Mouse (Mus musculus) brown adipose tissue, adult 24 weeks (tissue): Measurements from ENCODE around the gene Odc1. TPM values are rescaled to one million over a fixed set of nuclear protein-coding genes. Genes with fewer than 3 reads are reported as not detected.

Experiments
- H3K27ac ChIP-seq: fragments of 200-500 bp; replicated peaks from 2 replicates; pipeline ENCODE4 v1.5.1; 2012; ENCODE audit warnings: low read depth, mild to moderate bottlenecking, low read length
- H3K4me1 ChIP-seq: fragments of 200-500 bp; 2 replicates; pipeline ENCODE4 v1.6.1; 2012; ENCODE audit warnings: low read length, mixed read lengths; ENCODE audit not compliant: control insufficient read depth, insufficient read depth, insufficient read length
- H3K4me3 ChIP-seq: fragments of 200-500 bp; 2 replicates; pipeline ENCODE4 v1.5.1; 2012; ENCODE audit warnings: low read depth, mild to moderate bottlenecking, low read length, moderate library complexity; ENCODE audit not compliant: insufficient read depth
- polyA plus RNA-seq: library from polyadenylated mRNA; stranded (reverse); fragments of >200 nt; gene quantifications from 2 replicates; pipeline ENCODE4 v1.2.4, GENCODE M21; 2012; ENCODE audit not compliant: missing spikeins, insufficient read depth, insufficient read length

Gene Odc1
- polyA plus RNA-seq, 1 experiment: 69.4 TPM

DNA sequence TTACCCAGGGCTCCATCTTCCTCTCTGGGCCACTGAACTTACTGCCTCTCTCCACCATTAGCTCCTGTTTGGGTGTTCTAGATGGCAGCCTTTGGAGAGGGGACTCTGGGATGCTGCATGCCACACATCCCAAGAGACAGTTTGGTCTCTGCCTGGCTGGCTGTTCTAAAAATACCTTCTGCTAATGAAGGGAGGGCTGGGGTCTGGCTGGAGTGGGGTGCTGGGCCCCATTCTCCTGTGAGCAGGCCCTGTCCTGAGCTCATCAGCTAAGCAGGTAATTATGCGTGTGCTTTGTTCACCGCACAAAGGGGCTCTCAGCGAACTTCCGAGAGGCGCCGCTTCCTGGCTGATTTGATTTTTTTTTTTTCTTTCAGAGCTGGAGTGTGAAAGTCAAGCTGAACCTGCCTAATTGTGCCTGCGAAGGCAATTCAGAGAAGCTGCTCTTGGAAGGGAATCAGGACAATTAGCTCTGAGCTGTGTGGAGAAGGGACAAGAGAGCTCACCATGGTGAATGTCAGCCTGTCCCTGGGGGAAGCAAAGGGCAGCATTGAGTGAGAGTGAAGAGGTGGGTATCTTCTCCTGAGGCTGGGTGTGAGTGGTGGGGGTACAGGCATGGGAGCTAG, 12.9 kb downstream of the Odc1 start:
- H3K4me1 ChIP-seq: no peaks in the 10 kb centered on the region
- no peak overlapping the region for H3K4me3 ChIP-seq
- H3K27ac ChIP-seq: no peak overlapping the region

DNA sequence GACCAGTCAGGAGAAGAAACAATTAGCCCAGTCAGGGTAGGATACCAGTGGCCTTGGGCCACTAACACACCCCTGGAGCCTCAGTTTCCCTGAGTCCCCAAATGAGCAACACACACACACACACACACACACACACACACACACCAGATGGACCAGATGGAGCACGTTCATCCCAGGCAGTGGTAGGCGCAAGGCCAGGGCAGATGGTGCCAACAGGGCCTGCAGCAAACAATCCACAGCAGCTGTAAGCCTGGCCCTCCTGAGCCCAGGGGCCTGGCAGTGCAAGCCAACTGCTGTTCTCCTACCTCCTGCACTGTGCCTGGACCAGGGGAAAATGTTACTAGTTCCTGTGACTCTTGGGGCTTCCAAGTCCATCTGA, 13.4 kb downstream of the Odc1 start:
- no peak overlapping the region for H3K4me3 ChIP-seq
- no peak overlapping the region for H3K27ac ChIP-seq
- H3K4me1 ChIP-seq: no peaks in the 10 kb centered on the region

DNA sequence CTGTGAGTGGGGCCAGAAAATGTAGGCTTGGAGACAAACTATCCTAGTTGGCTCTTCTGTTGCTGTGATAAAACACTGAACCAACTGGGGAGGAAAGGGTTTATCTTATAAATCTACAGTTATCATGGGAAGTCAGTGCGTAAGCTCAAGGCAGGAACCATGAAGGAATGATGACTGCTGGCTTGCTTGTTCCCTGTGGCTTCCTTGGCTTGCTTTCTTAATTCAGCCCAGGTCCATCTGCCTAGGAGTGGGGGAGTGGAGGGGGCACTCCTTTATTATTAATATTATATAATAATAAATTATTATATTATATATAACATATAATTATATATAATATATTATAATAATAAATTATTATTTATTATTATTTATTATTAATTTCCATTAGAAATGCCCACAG, 17.8 kb downstream of the Odc1 start:
- Histone ChIP-seq H3K4me3 (no peak overlapping the region), H3K4me1 (no peaks in the 10 kb centered on the region), H3K27ac (no peak overlapping the region)

DNA sequence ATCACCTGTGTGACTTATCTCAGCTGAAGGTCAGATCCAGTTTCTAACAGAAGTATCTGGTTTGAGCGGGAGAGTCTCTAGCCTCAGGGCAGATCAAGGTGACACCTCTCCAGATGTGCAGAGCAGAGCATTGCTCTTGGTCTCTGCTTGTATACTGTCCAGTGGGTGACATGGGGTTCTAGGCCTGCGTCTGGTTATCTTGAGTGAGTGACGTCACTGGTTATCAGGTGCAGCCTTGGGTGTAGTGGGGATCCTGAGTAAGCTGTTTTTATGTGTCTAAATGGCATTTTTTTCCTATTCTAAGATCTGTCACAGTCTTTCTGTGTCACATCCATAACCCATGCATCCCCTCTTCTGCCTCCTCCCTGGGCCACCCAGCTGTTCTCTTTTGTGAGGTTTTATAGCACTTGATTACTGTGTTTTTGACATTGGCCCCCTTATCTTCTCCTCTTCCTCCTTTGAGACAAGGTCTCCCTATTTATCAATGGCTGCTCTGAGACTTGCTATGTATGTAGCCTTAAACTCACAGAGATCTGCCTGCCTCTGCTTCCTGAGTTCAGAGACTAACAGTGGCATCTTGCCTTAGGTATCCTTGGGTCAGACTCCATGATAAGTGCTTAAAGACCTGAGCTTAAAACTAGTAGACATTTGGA, 20.9 kb downstream of the Odc1 start:
- Histone ChIP-seq H3K4me3 (no peak overlapping the region), H3K4me1 (no peaks in the 10 kb centered on the region), H3K27ac (no peak overlapping the region)

DNA sequence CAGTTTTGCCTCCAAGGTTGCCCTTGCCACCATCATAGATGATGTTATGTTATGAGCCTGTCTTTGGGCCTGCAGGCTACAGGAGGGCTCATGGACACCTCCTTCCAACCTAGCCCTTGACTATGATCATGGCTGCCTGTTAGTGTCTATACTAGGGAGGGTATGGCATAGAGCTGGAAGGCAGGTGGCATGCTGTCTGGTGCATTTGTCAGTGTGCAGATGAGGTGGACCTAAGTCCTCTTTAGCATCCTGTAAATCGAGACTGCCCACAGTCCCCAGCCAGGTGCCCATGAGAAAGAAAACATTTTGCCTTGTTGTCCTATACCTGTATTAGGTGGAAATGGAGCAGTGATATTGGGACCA, 21.4 kb downstream of the Odc1 start:
- Histone ChIP-seq H3K4me1 (no peaks in the 10 kb centered on the region), H3K4me3 (no peak overlapping the region), H3K27ac (no peak overlapping the region)

DNA sequence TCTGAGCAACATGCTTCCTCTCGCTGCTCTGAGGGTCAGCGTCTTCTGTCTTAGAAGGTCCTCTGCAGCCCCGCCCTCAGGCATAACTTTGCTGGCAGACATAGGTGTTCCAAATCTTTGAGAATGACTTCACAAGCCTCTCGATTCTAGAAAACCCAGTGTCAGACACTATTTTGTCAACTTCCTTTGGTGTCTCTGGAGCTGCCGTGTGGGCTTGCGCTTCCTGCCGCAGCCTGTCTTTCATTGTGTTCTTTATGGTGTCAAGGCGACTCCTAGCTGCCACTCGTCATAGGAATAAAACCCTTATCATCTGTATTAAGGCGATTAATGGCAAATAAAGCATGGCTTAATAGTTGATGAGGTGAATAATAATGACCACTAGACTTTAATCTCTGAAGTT, 24.0 kb downstream of the Odc1 start:
- Histone ChIP-seq H3K4me1 (no peaks in the 10 kb centered on the region), H3K4me3 (no peak overlapping the region), H3K27ac (no peak overlapping the region)

DNA sequence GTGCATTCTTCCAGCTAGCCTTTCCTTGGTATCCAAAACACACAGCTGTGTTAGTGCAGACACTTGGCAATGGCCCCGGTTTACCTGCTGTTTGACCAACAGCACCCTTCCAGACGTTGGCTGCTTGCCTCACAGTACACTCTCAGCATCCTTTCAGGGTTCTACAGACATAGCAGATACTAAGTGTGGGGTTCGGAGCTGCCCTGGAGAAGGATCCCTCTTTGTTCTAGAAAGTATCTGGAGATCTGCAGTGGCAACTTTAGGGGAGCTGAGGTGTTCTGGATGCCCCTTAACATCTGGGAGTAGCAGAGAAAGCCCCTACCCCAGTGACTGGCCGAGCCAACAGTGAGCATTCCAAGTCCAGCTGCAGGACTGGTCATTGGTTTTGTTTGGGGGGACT, 30.0 kb downstream of the Odc1 start:
- no peak overlapping the region for H3K4me3 ChIP-seq
- H3K27ac ChIP-seq: no peak overlapping the region
- H3K4me1 ChIP-seq: peaks cover 4% of the 10 kb centered on the region; the same call in 1 of the 2 replicates

DNA sequence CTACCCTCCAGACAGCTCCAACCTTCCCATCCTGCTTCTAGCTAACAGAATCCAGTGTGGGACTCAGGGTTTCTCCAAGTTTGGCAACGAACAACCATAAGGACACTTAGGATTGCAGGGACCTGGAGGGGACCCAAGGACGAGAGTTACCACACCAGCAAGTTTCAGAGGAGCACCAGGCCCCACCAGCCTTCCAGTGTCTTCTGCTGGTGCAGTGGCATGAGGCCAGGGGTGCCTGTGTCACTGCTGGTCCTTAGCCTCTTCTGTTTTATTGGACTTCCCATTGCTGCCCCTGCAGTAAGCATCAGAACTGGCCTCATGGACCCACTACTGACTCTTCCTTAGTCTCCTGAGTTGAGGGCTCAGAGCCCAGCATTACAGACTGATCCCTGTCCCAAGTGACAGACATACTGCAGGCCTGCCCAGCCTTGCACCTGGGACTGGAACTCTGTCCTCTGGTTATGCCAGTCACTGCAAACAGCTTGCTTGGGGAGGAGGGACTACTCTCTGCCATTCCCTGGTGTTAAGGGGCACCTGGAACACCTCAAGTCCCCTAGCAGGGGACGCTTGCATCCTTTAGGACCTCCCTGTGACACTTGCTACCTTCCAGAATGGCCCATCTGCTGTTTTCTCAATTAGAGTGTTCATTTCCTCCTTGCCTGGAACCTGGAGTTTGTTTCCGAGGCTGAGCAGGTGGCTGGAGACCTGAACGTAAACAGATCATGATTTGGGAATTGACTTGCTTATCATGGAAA, 30.7 kb downstream of the Odc1 start:
- H3K4me1 ChIP-seq: peaks cover 4% of the 10 kb centered on the region; the same call in 1 of the 2 replicates
- no peak overlapping the region for H3K27ac ChIP-seq
- H3K4me3 ChIP-seq: no peak overlapping the region

DNA sequence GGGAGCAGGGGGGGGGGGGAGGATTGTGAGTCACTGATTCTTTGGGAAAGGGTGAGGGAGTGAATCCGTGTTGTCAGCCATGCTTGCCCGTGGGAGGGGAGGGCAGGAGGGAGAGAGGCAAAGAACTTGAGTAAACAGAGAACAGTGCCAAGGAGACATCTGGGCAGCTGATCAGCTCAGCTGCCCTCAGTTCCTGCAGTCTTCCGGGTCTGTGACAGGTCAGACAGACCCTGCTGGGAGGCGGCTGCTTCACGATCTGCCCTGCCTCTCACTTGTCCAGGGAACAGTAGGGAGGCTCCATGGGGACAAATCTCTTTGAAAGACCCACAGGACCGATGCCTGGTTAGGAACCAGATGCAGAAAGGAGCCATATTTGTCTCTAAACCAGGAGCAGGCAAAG, 31.4 kb downstream of the Odc1 start:
- Histone ChIP-seq H3K4me3 (no peak overlapping the region), H3K4me1 (peaks cover 4% of the 10 kb centered on the region; the same call in 1 of the 2 replicates), H3K27ac (no peak overlapping the region)

DNA sequence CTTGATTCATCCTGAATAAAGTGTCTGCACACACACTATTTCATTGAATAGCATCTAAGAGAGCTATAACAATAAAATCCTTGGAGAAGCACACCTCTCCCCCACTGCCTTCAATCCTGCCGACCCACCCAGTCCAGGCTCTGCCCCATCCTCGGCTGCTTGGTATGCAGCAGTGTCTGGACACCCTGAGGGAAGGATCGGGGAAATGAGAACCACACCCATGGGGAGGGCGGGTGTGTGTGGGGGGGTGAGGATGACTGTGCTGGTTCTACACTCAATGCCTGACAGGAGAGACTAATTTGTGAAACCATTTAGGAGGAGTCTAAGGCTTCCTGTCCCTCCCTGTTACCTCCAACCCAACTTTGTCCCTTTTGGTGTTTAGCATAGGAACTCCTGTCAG, 34.0 kb downstream of the Odc1 start:
- no peak overlapping the region for H3K4me3 ChIP-seq
- peaks cover 4% of the 10 kb centered on the region; the same call in 1 of the 2 replicates for H3K4me1 ChIP-seq
- H3K27ac ChIP-seq: no peak overlapping the region

DNA sequence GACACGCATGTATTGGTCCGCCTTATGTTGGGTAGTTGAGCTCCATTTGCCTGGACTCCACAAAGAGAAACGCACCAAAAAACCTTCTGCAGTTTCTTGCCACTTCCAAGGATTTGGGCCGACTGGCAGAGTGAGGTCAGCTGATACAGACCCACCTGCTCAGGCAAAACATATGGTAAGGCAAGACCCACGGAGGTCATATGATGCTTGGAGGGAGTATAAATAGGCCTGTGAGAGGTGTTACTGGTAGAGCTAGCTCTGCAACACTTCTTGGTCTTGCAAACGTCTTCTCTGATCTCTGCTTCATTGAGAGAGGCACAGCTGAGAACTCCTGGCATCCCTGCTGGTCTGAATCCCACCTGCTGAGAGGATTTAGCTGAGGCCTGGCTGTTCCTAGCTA, 36.4 kb downstream of the Odc1 start:
- H3K4me3 ChIP-seq: no peak overlapping the region
- H3K4me1 ChIP-seq: peaks cover 4% of the 10 kb centered on the region; the same call in 1 of the 2 replicates
- no peak overlapping the region for H3K27ac ChIP-seq

DNA sequence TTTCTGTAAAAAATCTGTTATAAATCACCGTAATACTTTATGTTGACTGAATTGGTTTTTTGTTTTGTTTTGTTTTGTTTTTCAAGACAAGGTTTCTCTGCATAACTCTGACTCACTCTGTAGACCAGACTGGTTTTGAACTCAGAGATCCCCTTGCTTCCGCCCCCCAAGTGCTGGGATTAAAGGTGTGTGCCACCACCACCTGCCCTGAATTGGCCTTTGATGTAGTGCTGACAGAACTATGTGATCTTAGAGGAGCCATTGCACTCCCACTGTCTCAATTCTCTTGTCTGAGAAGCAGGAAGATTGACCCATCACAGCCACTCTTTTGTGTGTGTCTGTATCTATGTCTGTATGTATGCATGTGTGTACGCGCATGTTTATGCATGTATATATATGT, 37.8 kb downstream of the Odc1 start:
- Histone ChIP-seq H3K4me3 (no peak overlapping the region), H3K27ac (no peak overlapping the region), H3K4me1 (no peaks in the 10 kb centered on the region)

DNA sequence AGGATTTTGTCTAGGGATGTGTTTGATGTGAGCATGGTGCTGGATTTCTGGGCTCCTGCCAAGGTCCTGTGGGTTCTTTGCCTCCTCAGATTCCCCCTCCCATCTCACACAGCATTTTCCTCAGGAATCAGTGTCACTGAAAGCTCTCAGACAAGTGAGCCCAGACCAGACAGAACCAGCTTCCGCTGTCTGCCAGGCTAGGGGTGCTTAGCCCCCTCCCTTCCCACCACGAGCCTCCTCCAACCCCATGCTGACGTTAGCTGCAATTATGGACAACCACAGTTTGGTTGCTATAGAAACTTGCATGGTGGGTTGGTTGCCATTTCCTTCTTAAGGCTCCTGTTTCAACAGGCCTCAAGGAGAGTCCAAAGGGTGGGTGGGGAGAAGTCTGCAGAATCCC, 39.3 kb downstream of the Odc1 start:
- Histone ChIP-seq H3K4me3 (no peak overlapping the region), H3K4me1 (no peaks in the 10 kb centered on the region), H3K27ac (no peak overlapping the region)

DNA sequence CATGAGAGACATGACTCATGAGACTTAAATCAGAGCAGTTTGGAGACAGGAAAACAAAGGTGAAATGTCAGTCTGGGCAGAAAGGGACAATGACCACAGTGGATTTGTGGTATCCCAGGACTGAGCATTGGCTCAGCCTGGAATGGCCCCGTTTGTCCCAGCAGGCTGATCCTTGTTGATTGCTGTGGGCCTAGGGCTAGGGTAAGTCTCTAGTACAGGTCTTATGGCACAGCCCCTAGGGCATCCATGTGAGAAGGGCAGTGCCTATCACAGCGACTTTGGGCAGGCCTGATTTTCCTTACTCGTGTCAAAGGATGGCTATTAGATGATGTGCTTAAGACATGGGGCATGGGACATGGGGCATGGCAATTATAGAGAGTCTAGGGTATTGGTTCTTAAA, 41.4 kb downstream of the Odc1 start:
- H3K4me1 ChIP-seq: no peaks in the 10 kb centered on the region
- no peak overlapping the region for H3K4me3 ChIP-seq
- no peak overlapping the region for H3K27ac ChIP-seq

DNA sequence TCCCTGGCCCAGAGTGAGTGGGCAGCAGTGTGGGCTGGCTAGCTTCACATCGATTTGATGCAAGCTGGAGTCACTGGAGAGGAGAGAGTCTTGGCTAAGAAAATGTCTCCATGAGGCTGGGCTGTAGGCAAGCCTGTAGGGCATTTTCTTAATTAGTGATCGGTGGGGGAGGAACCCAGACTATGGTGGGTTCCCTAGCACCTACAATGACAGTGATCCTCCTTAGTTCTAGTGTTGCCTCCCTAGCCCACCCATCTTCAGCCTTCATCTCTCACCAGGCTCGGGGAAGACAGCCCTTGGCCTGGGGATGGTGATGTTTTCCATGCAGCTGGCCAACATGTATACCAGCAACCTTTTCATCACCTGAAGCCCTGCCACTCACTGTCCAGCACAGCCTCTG, 43.8 kb downstream of the Odc1 start:
- H3K27ac ChIP-seq: no peak overlapping the region
- no peak overlapping the region for H3K4me3 ChIP-seq
- no peaks in the 10 kb centered on the region for H3K4me1 ChIP-seq
